Mouse (Mus musculus) cerebellum, adult 11-12 months (tissue): ENCODE results near the gene Sycp2.
"Not testable (repeated sequence)": the region's sequence is repeated elsewhere in the genome, so short reads cannot be mapped to it uniquely, and the experiment has no call there.

Experiments used
- DNase-seq: peaks from one replicate; pipeline ENCODE4 v3.0.0; 2022

Sycp2 gene

DNA sequence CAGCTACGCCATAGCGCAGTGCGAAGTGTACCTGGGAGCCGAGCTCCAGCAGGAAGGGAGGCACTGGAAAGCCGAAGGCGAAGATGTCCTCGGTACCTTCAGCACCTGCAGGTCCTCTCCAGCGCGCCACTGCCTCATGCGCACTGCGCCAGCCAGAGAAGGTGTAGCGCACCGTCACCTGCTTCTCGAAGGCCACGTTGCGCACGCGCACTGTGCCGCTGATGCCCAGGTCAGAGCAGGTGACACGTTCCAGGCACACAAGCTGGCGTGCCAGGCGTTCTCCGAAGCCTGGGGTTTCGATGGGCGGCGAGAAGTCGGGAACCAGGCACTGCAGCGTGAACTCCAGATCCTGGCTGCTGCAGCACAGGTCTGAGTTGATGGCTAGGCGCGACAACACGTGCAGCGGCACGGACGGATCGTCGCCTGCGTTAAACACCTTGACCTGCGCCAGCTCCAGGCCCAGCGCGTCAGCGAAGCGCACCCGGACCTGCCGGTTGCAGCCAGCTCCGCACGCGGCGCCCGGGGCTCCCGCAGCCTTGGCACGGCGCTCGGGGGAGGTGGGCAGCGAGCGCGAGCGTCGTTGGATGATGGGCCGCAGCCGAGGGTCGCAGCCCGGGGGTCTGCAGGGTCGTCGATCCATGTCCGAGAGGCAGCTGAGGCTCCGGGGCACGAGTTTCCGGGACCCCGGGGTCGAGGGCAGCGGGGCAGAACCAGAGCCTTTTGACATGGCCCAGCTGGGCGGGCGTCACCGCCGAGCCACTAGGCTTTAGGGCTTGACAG is 6.2 kb upstream of the Sycp2 start:
- DNase-seq: peak; percentile 50

GRCm38 (mm10) chr2:178413081-178413480 is 5.6 kb upstream of the Sycp2 start:
- no peak for DNase-seq

- DNase-seq: no peak
Measured at GRCm38 (mm10) chr2:178412598-178412997, 5.1 kb upstream of the Sycp2 start.

DNA sequence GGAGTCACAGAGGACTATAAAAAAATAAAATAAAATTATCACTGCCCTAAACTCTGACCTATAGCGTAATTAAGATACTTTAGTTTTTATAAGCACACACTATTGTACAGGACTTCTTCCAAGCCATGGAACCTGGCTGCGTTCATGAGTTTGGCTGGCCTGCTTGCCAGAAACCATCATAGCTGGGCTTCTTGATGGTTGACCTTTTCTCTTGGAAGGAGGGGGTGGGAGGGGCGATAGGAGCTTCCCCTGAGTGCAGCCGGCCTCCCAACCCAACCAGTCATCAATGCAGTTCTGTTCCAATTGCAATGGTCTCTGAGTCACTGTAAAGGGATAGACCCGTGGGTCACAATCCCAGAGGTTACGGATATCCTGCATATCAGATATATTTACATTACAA is 2.8 kb upstream of the Sycp2 start:
- no peak for DNase-seq

- no peak for DNase-seq
Measured at GRCm38 (mm10) chr2:178409024-178409423, 1.5 kb upstream of the Sycp2 start.

GRCm38 (mm10) chr2:178342597-178342996 is 64.9 kb downstream of the Sycp2 start:
- DNase-seq: no peak

DNA sequence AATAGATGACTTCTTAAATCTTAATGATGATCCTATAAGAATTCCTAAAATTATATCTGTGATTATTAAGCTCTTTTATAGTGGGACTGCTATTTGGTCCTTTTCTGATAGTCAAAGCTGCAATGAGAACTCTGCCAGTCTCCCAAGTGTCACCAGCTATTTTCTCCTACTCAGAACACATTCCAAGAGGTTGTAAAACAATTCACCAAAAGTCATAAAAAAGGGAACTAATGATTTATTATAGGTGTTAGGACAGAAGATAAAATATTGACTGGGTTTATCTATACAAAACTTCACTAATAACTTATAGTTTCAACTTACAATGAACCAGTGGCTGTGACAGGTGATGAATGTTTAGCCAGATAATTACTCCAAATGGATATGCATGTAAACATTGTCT is 65.4 kb downstream of the Sycp2 start:
- not testable (repeated sequence) for DNase-seq

GRCm38 (mm10) chr2:178339044-178339443 is 68.4 kb downstream of the Sycp2 start:
- no peak for DNase-seq

GRCm38 (mm10) chr2:178337878-178338277 is 69.6 kb downstream of the Sycp2 start:
- no peak for DNase-seq

GRCm38 (mm10) chr2:178329986-178330385 is 77.5 kb downstream of the Sycp2 start:
- DNase-seq: no peak

- DNase-seq: no peak
Measured at GRCm38 (mm10) chr2:178329551-178329950, 77.9 kb downstream of the Sycp2 start.

DNA sequence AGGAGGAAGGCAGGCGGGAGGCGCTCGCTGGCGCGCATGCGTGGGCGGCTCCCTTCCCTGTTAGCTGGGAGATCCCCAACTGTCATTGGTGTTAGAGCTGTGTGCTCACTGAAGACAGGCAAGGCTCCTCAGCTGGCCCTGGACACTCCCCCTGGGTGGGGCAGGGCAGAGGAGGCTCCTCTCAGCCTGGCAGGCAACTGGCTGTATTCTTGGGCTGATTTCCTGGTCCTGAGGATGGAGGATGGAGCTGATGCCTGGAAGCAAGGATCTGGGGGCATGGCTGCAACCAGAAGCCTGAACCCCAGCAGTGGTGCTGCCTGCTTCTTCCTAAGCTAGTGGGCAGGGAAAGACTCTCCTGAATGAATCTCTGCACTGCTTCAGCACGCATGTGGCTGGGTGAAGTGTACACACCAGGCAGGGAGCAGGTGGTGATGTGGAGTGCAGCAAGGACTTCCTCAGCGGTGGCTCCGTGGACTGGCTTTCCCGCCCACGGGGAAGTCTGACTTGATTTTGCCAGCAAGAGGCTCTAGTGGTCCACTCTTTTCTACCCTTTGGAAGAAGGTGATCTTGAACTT is 79.9 kb downstream of the Sycp2 start:
- DNase-seq: peak; percentile 85

GRCm38 (mm10) chr2:178326750-178327465 is 80.6 kb downstream of the Sycp2 start:
- no peak for DNase-seq

- no peak for DNase-seq
Measured at GRCm38 (mm10) chr2:178326067-178326466, 81.4 kb downstream of the Sycp2 start.

DNA sequence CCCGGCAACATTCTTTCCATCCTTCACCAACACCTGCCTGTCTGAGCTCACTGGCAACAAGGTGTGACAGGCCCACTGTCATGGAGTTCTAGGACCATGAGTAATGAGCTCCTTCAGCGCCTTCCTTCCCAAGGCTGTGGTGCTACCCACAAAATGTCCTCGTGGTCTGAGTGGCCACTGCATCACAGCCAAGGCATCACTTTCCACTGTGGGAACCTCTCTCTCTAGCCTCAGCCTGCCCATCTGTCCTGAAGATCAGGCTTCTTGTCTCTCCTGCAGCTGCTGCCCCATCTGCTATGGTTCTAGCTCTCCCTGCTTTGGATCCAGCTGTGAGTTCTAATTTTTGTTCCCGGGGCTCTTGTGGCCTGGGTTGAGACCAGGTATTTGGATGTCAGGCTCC is 82.7 kb downstream of the Sycp2 start:
- no peak for DNase-seq

- DNase-seq: no peak
Measured at GRCm38 (mm10) chr2:178324410-178324809, 83.1 kb downstream of the Sycp2 start.

DNA sequence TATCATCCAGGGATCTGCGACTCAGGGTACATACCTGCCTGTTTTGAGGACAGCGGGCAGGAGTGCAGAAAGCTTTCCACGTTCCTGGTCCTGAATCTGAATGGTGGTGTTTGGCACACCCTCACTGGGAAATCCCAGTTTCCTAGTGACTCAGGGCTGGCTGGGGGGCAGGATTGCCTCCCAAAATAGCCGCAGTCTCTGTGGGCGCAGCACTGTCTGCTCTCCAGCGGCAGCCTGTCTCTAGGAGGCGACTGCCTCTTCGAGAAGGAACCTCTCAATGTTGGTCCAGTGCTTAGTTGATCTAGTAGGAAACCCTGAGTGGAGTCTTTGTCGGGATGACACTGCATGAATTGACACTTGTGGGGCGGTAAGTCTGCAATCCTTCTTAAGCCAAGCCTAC is 86.2 kb downstream of the Sycp2 start:
- DNase-seq: no peak

DNA sequence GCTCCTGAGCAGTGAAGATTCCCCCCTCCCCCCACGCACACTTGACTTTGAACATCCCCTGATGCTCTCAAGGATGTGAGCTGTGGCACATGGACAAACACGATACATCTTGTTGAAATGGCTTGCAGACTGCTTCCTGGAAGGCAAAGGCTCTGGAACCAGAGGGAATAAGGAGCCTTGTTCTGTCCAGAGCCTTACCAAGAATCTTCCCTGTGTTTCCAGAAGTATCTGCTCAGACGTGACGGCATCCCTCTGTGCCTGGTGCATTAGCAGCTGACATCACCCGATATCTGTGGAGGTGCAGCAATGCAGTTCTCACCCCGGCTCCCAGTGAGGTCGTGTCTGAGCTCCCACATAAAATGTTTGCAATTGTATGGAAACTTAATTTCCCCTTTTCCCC is 87.7 kb downstream of the Sycp2 start:
- DNase-seq: no peak

DNA sequence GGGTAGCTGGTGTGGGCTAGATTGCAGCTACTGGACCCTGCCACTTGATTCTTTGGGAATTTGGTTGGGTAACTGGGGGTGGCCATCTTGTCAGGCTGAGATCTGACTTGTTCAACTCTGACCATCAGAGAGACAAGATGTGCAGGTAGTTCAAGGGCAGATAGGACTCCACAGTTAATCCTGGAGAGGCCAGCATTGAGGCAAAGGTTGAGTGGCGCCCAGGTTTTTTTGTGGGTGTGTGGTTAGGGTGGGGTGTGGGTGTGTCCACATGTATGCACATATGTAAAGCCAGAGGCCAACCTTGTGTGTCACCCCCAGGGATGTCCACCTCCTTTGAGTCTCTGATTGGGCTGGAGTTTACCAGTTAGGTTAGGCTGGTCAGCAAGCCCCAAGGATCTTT is 91.2 kb downstream of the Sycp2 start:
- DNase-seq: no peak

DNA sequence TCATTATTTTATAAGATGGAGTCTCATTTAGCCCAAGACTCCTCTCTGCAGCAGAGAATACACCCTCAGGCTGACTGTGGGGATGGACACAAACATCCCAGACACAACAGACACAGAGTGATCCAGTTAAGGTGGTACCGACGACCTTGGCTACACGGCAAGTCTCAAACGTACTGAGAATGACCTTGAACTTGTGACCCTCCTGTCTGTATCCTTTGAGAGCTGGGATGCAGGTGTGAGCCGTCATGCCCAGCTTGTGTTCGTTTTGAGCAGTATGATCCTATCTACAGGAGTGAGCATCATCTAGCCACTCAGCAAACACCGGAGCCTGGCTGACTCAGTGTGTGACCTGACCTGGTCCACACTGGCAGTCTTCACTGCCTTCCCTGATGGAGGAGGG is 93.9 kb downstream of the Sycp2 start:
- DNase-seq: no peak

DNA sequence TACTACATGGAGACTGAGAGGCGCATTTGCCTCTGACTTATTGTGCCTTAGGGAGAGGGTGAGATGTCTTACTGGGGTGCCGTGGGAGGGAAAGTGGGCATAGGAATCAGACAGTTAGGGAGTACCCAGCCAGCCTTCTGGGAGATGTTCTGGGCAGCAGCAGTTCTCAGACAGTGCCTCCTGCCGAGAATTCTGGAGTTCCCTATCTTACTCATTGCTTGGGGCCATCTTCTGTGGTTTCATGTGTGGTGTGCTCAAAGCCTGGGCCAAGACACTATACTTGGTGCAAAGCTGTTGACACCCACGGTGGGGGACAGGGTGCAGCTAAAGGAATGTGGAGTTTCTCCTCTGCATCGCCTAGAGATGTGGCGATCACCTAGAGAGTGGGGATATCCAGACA is 102.8 kb downstream of the Sycp2 start:
- no peak for DNase-seq

- DNase-seq: no peak
Measured at GRCm38 (mm10) chr2:178304188-178304529, 103.3 kb downstream of the Sycp2 start.

GRCm38 (mm10) chr2:178303453-178304187 is 103.9 kb downstream of the Sycp2 start:
- DNase-seq: no peak
